In the genomic region with DNA sequence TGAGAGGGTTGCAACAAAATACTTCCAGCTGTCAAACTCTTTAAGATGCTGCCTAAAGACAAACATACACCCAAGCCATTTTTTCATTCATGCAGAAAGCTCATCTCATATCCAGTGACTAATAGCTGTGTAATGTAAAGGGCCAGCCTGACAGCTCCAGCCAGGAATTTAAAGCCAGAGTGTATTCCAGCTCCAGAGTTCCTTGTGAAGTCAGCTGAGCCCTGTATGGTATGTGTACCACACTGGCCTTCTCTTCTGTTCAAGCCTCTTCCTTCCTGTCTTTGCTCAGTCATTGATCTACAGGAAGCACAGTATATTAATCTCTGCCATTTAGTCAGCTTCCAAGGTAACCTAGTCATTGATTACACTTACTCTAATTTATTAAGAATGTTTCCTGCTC, we compare ENCODE assay signal across 33 mouse cellular contexts. TPM values are rescaled to one million over a fixed set of nuclear protein-coding genes. Genes with fewer than 3 reads are reported as not detected.
DNase-seq lines count a peak whose midpoint lies in the region; ATAC-seq and TF ChIP-seq lines count a peak whose summit lies in the region.
"Had no signal": no experiment of that assay in that cellular context is flagged by ENCODE, and none has a peak within 500 bp of the region (broad histone marks: within the 10 kb centered on the region; RNA-seq: fewer than 3 reads in every experiment).

No protein-coding gene starts in this region.

- H3K4me3 ChIP-seq in intestine, embryonic 15.5 days (replicated peaks) = no peak overlapping the region
- H3K4me3 ChIP-seq in intestine, postnatal 0 days (ENCODE audit: low read depth, low read length) = no peak overlapping the region
- H3K4me3 ChIP-seq in lung, embryonic 14.5 days (ENCODE audit: low read depth, low read length) = no peak overlapping the region
- no peak overlapping the region for H3K4me3 ChIP-seq in intestine, embryonic 16.5 days (ENCODE audit: low read length)
- H3K4me3 ChIP-seq: embryonic facial prominence, embryonic 12.5 days; embryonic facial prominence, embryonic 15.5 days; erythroblast, embryonic 14.5 days; forebrain, embryonic 13.5 days; heart, adult 2 months; heart, embryonic 10.5 days; heart, embryonic 13.5 days had no signal

- H3K4me1 ChIP-seq in intestine, embryonic 15.5 days (replicated peaks) = no peaks in the 10 kb centered on the region
- no peaks in the 10 kb centered on the region for H3K4me1 ChIP-seq in intestine, postnatal 0 days (replicated peaks; ENCODE audit: control insufficient read depth, insufficient read depth, low read length)
- no peaks in the 10 kb centered on the region for H3K4me1 ChIP-seq in lung, embryonic 14.5 days (ENCODE audit: insufficient read depth)
- H3K4me1 ChIP-seq in intestine, embryonic 16.5 days (ENCODE audit: control insufficient read depth, insufficient read depth, low read length) = 0 out of 2 replicates have a peak, but pooled peaks cover 2% of the 10 kb centered on the region
- H3K4me1 ChIP-seq: embryonic facial prominence, embryonic 12.5 days; embryonic facial prominence, embryonic 15.5 days; forebrain, embryonic 13.5 days; heart, embryonic 10.5 days; heart, embryonic 13.5 days had no signal

- no peaks in the 10 kb centered on the region for H3K27me3 ChIP-seq in intestine, embryonic 15.5 days (replicated peaks)
- no peaks in the 10 kb centered on the region for H3K27me3 ChIP-seq in intestine, postnatal 0 days (replicated peaks; ENCODE audit: control insufficient read depth, insufficient read depth, low read length)
- H3K27me3 ChIP-seq in lung, embryonic 14.5 days (ENCODE audit: insufficient read depth, low read length) = no peaks in the 10 kb centered on the region
- H3K27me3 ChIP-seq in intestine, embryonic 16.5 days (replicated peaks; ENCODE audit: control insufficient read depth, insufficient read depth, low read length) = no peaks in the 10 kb centered on the region
- H3K27me3 ChIP-seq: embryonic facial prominence, embryonic 12.5 days; embryonic facial prominence, embryonic 15.5 days; forebrain, embryonic 13.5 days; heart, embryonic 13.5 days had no signal

- 0 out of 2 replicates have a peak, but pooled peaks have one; percentile 55 for ATAC-seq in intestine, embryonic 15.5 days
- ATAC-seq in intestine, postnatal 0 days = no peak
- ATAC-seq in lung, embryonic 14.5 days (ENCODE audit: insufficient read depth) = peak; percentile 75; the same call in 1 of the 2 replicates
- ATAC-seq in intestine, embryonic 16.5 days = 0 out of 2 replicates have a peak, but pooled peaks have one; percentile 16
- ATAC-seq: forebrain, embryonic 13.5 days; forebrain, embryonic 16.5 days had no signal

- DNase-seq in lung, embryonic 14.5 days = peak; percentile 38
- no peak for DNase-seq in lung, postnatal 25 days (ENCODE audit: low spot score)
- peak; percentile 50 for DNase-seq in Muller cell, postnatal 12 days (ENCODE audit: inconsistent ontology term)
- DNase-seq in layer of hippocampus, adult 8-10 months (ENCODE audit: low spot score in 2 of 2) = no peak
- DNase-seq: adrenal gland, adult 2 months; adrenal gland, postnatal 14 days; cerebellum, adult 11 months; cerebellum, adult 2 months; cerebellum, adult 9-11 months; cerebellum, postnatal 25 days; gastrocnemius, postnatal 10 days; gastrocnemius, postnatal 36 days; heart, adult 2 months; heart, postnatal 14 days; heart, postnatal 4 days had no signal

- H3K27ac ChIP-seq in intestine, embryonic 15.5 days = no peak overlapping the region
- H3K27ac ChIP-seq in intestine, postnatal 0 days (ENCODE audit: low read depth, low read length) = no peak overlapping the region
- no peak overlapping the region for H3K27ac ChIP-seq in lung, embryonic 14.5 days (ENCODE audit: low read depth)
- H3K27ac ChIP-seq in intestine, embryonic 16.5 days (ENCODE audit: low read length) = no peak overlapping the region
- H3K27ac ChIP-seq: embryonic facial prominence, embryonic 12.5 days; embryonic facial prominence, embryonic 15.5 days; forebrain, embryonic 13.5 days; heart, adult 2 months; heart, embryonic 10.5 days; heart, embryonic 13.5 days; hindbrain, embryonic 14.5 days had no signal

- no peaks in the 10 kb centered on the region for H3K36me3 ChIP-seq in intestine, embryonic 15.5 days
- H3K36me3 ChIP-seq in intestine, postnatal 0 days (ENCODE audit: control insufficient read depth, insufficient read depth) = no peaks in the 10 kb centered on the region
- H3K36me3 ChIP-seq in lung, embryonic 14.5 days (ENCODE audit: insufficient read depth) = no peaks in the 10 kb centered on the region
- no peaks in the 10 kb centered on the region for H3K36me3 ChIP-seq in intestine, embryonic 16.5 days (ENCODE audit: control insufficient read depth, insufficient read depth, low read length)
- H3K36me3 ChIP-seq: embryonic facial prominence, embryonic 12.5 days; embryonic facial prominence, embryonic 15.5 days; heart, embryonic 10.5 days; heart, embryonic 13.5 days had no signal

- no peak overlapping the region for H3K4me2 ChIP-seq in intestine, embryonic 15.5 days (replicated peaks)
- no peak overlapping the region for H3K4me2 ChIP-seq in intestine, postnatal 0 days (replicated peaks; ENCODE audit: low read depth)
- no peak overlapping the region for H3K4me2 ChIP-seq in lung, embryonic 14.5 days
- H3K4me2 ChIP-seq in intestine, embryonic 16.5 days (ENCODE audit: low read depth, low read length) = no peak overlapping the region
- H3K4me2 ChIP-seq: embryonic facial prominence, embryonic 12.5 days; embryonic facial prominence, embryonic 15.5 days; forebrain, embryonic 13.5 days; heart, embryonic 13.5 days; hindbrain, embryonic 14.5 days had no signal

- no peaks in the 10 kb centered on the region for H3K9me3 ChIP-seq in intestine, embryonic 15.5 days
- H3K9me3 ChIP-seq in intestine, postnatal 0 days (ENCODE audit: control insufficient read depth) = no peaks in the 10 kb centered on the region
- H3K9me3 ChIP-seq in lung, embryonic 14.5 days (ENCODE audit: low read depth, low read length) = no peaks in the 10 kb centered on the region
- H3K9me3 ChIP-seq in intestine, embryonic 16.5 days (ENCODE audit: control insufficient read depth, low read length) = no peaks in the 10 kb centered on the region
- H3K9me3 ChIP-seq: embryonic facial prominence, embryonic 12.5 days; embryonic facial prominence, embryonic 15.5 days; forebrain, embryonic 13.5 days; heart, embryonic 10.5 days; heart, embryonic 13.5 days had no signal

- TF ChIP-seq CTCF in intestine, postnatal 0 days (IDR thresholded peaks at IDR 0.05; ENCODE audit: low read depth) = no peak
- TF ChIP-seq CTCF in lung, embryonic 14.5 days (IDR thresholded peaks at IDR 0.05; ENCODE audit: low read depth) = no peak

- H3K9ac ChIP-seq in intestine, embryonic 15.5 days = no peak overlapping the region
- H3K9ac ChIP-seq in intestine, postnatal 0 days (ENCODE audit: low read depth, low read length) = no peak overlapping the region
- H3K9ac ChIP-seq in lung, embryonic 14.5 days = no peak overlapping the region
- H3K9ac ChIP-seq in intestine, embryonic 16.5 days (ENCODE audit: low read depth, low read length) = no peak overlapping the region
- H3K9ac ChIP-seq: embryonic facial prominence, embryonic 12.5 days; embryonic facial prominence, embryonic 15.5 days; forebrain, embryonic 13.5 days; heart, embryonic 13.5 days; hindbrain, embryonic 14.5 days had no signal

RNA-seq across cellular contexts. Expression of gene Cldn17, which starts 4.6 kb away (rescaled TPM):
- polyA plus RNA-seq in intestine, embryonic 15.5 days (2015; fragmentation: Nextera tagmentation; extraction: Ambion mirVana) = not detected in 2 replicates
- polyA plus RNA-seq in intestine, postnatal 0 days (2015; fragmentation: Nextera tagmentation; extraction: Ambion mirVana) = not detected in 2 replicates
- not detected in 2 replicates for polyA plus RNA-seq in lung, embryonic 14.5 days (2014; fragmentation: Nextera tagmentation; extraction: Ambion mirVana)
- polyA plus RNA-seq in intestine, embryonic 16.5 days (2015; fragmentation: Nextera tagmentation; extraction: Ambion mirVana) = not detected in 2 replicates
- not detected for total RNA-seq in layer of hippocampus, adult 8-10 months (2022)
- total RNA-seq: adrenal gland, adult 2 months; adrenal gland, postnatal 14 days; adrenal gland, postnatal 4 days; common myeloid progenitor, adult 5-6 weeks; ES-E14; gastrocnemius, adult 18-20 months; gastrocnemius, postnatal 10 days; gastrocnemius, postnatal 36 days; granulocyte monocyte progenitor cell, adult 5-6 weeks; heart, adult 2 months; heart, postnatal 14 days; heart, postnatal 4 days had no signal
- polyA plus RNA-seq: adrenal gland, adult 2 months; embryonic facial prominence, embryonic 12.5 days; erythroblast, embryonic 14.5 days; forebrain, embryonic 13.5 days; forebrain, embryonic 16.5 days; heart, adult 2 months; heart, embryonic 10.5 days; heart, embryonic 13.5 days; heart, embryonic 16.5 days; hindbrain, embryonic 11.5 days; hindbrain, embryonic 14.5 days had no signal

RNA-seq across cellular contexts. Expression of gene Cldn8, which starts 51.6 kb away (rescaled TPM):
- 72.7 and 77.0 TPM in 2 replicates for polyA plus RNA-seq in intestine, embryonic 15.5 days (2015; fragmentation: Nextera tagmentation; extraction: Ambion mirVana)
- polyA plus RNA-seq in intestine, postnatal 0 days (2015; fragmentation: Nextera tagmentation; extraction: Ambion mirVana) = 48.9 and 56.8 TPM in 2 replicates
- 2.3 and 2.7 TPM in 2 replicates for polyA plus RNA-seq in lung, embryonic 14.5 days (2014; fragmentation: Nextera tagmentation; extraction: Ambion mirVana)
- polyA plus RNA-seq in intestine, embryonic 16.5 days (2015; fragmentation: Nextera tagmentation; extraction: Ambion mirVana) = 107 and 111 TPM in 2 replicates
- not detected for total RNA-seq in layer of hippocampus, adult 8-10 months (2022)
- total RNA-seq: adrenal gland, adult 2 months; adrenal gland, postnatal 14 days; common myeloid progenitor, adult 5-6 weeks; gastrocnemius, adult 18-20 months; gastrocnemius, postnatal 10 days; gastrocnemius, postnatal 36 days; granulocyte monocyte progenitor cell, adult 5-6 weeks; heart, adult 2 months; heart, postnatal 14 days; heart, postnatal 4 days had no signal
- polyA plus RNA-seq: adrenal gland, adult 2 months; cerebellum, adult 2 months; erythroblast, embryonic 14.5 days; forebrain, embryonic 13.5 days; forebrain, embryonic 16.5 days; hindbrain, embryonic 14.5 days had no signal

Comparison
In these comparisons a context has a peak if more than half of its experiments do, and no peak if none do; other contexts are left out.
1. DNase-seq: peak in lung, embryonic 14.5 days (single experiment) and Muller cell, postnatal 12 days (single experiment); none in lung, postnatal 25 days (single experiment) and layer of hippocampus, adult 8-10 months (0 of 2).
2. RNA of gene Cldn8, which starts 51.6 kb away (polyA plus RNA-seq): 107 to 111 TPM in intestine, embryonic 16.5 days, 72.7 to 77.0 TPM in intestine, embryonic 15.5 days and 48.9 to 56.8 TPM in intestine, postnatal 0 days; 2.3 to 2.7 TPM in lung, embryonic 14.5 days; every median in the first group is over 10 times any median in the second.